Mouse (Mus musculus): ENCODE measurements around the gene Kng1. TPM values are rescaled to one million over a fixed set of nuclear protein-coding genes. Genes with fewer than 3 reads are reported as not detected.

The Kng1 gene
- polyA plus RNA-seq, 1 experiment = 0.41 TPM

- Histone ChIP-seq H3K4me1 (ENCODE audit: control insufficient read depth, insufficient read depth, low read length) (peaks cover 8% of the 10 kb centered on the region; the same call in 1 of the 2 replicates), H3K4me3 (ENCODE audit: insufficient read depth, low read depth, low read length) (no peak overlapping the region), H3K27me3 (replicated peaks; ENCODE audit: control insufficient read depth, insufficient read depth, low read length) (no peaks in the 10 kb centered on the region), H3K27ac (ENCODE audit: insufficient read depth, low read depth, low read length) (no peak overlapping the region), H3K36me3 (ENCODE audit: control insufficient read depth, insufficient read depth, low read length) (peaks cover 29% of the 10 kb centered on the region)
- no peak for DNase-seq
- TF ChIP-seq POLR2A (IDR thresholded peaks at IDR 0.05; ENCODE audit: low read depth, low read length) = no peak
- no peak for TF ChIP-seq CTCF (conservative IDR thresholded peaks at IDR 0.05; ENCODE audit: insufficient read depth, insufficient read length, low read depth, low read length)
These were observed 56.2 kb downstream of the Kng1 start for GRCm38 (mm10) chr16:23113903-23114302.

- Histone ChIP-seq H3K36me3 (ENCODE audit: control insufficient read depth, insufficient read depth, low read length) (peaks cover 24% of the 10 kb centered on the region), H3K27ac (ENCODE audit: insufficient read depth, low read depth, low read length) (no peak overlapping the region), H3K4me1 (ENCODE audit: control insufficient read depth, insufficient read depth, low read length) (peaks cover 5% of the 10 kb centered on the region; the same call in 1 of the 2 replicates), H3K27me3 (replicated peaks; ENCODE audit: control insufficient read depth, insufficient read depth, low read length) (no peaks in the 10 kb centered on the region), H3K4me3 (ENCODE audit: insufficient read depth, low read depth, low read length) (no peak overlapping the region)
- TF ChIP-seq CTCF (conservative IDR thresholded peaks at IDR 0.05; ENCODE audit: insufficient read depth, insufficient read length, low read depth, low read length) (no peak), POLR2A (IDR thresholded peaks at IDR 0.05; ENCODE audit: low read depth, low read length) (no peak)
- WGBS = 56% methylated on average over 5 of the region's 5 CpGs
- DNase-seq = no peak
These were observed 56.9 kb downstream of the Kng1 start for GRCm38 (mm10) chr16:23114339-23115171.

- Histone ChIP-seq H3K36me3 (ENCODE audit: control insufficient read depth, insufficient read depth, low read length) (peaks cover 21% of the 10 kb centered on the region), H3K4me1 (ENCODE audit: control insufficient read depth, insufficient read depth, low read length) (peaks cover 5% of the 10 kb centered on the region; the same call in 1 of the 2 replicates), H3K4me3 (ENCODE audit: insufficient read depth, low read depth, low read length) (no peak overlapping the region), H3K27me3 (replicated peaks; ENCODE audit: control insufficient read depth, insufficient read depth, low read length) (no peaks in the 10 kb centered on the region), H3K27ac (ENCODE audit: insufficient read depth, low read depth, low read length) (no peak overlapping the region)
- no peak for DNase-seq
- TF ChIP-seq POLR2A (IDR thresholded peaks at IDR 0.05; ENCODE audit: low read depth, low read length) = no peak
- no peak for TF ChIP-seq CTCF (conservative IDR thresholded peaks at IDR 0.05; ENCODE audit: insufficient read depth, insufficient read length, low read depth, low read length)
- 73% methylated on average over 3 of the region's 3 CpGs for WGBS
These were observed 57.8 kb downstream of the Kng1 start for GRCm38 (mm10) chr16:23115486-23115885.

- H3K36me3 ChIP-seq (ENCODE audit: control insufficient read depth, insufficient read depth, low read length) = peaks cover 11% of the 10 kb centered on the region
- no peaks in the 10 kb centered on the region for H3K4me1 ChIP-seq (ENCODE audit: control insufficient read depth, insufficient read depth, low read length)
- no peak overlapping the region for H3K4me3 ChIP-seq (ENCODE audit: insufficient read depth, low read depth, low read length)
- H3K27me3 ChIP-seq (replicated peaks; ENCODE audit: control insufficient read depth, insufficient read depth, low read length) = no peaks in the 10 kb centered on the region
- H3K27ac ChIP-seq (ENCODE audit: insufficient read depth, low read depth, low read length) = no peak overlapping the region
- TF ChIP-seq CTCF (conservative IDR thresholded peaks at IDR 0.05; ENCODE audit: insufficient read depth, insufficient read length, low read depth, low read length) (no peak), POLR2A (IDR thresholded peaks at IDR 0.05; ENCODE audit: low read depth, low read length) (no peak)
- no peak for DNase-seq
- WGBS = 66% methylated on average over 4 of the region's 4 CpGs
These were observed 59.5 kb downstream of the Kng1 start for GRCm38 (mm10) chr16:23117173-23117572.

DNA sequence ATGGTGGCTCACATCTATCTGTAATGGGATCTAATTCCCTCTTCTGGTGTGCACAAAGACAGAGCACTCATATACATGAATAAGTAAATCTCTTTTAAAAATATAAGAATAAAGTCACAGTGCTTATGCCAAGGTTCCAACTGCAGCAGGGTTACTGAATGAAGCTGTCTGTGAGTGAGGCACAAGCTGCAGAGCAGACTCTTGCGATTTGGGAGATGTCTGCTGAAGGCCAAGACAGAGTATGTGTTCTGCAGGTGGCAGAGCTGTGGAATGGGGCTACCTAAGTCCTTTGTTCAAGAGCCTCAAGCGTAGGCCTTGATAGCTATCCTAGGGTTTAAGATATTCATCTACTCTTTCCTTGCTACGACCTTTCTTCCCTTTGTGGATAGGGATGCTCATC lies 64.8 kb downstream of the Kng1 start:
- DNase-seq = no peak
- no peaks in the 10 kb centered on the region for H3K36me3 ChIP-seq (ENCODE audit: control insufficient read depth, insufficient read depth, low read length)
- no peak overlapping the region for H3K4me3 ChIP-seq (ENCODE audit: insufficient read depth, low read depth, low read length)
- TF ChIP-seq POLR2A (IDR thresholded peaks at IDR 0.05; ENCODE audit: low read depth, low read length) (no peak), CTCF (conservative IDR thresholded peaks at IDR 0.05; ENCODE audit: insufficient read depth, insufficient read length, low read depth, low read length) (no peak)
- H3K27me3 ChIP-seq (replicated peaks; ENCODE audit: control insufficient read depth, insufficient read depth, low read length) = no peaks in the 10 kb centered on the region
- no peaks in the 10 kb centered on the region for H3K4me1 ChIP-seq (ENCODE audit: control insufficient read depth, insufficient read depth, low read length)
- H3K27ac ChIP-seq (ENCODE audit: insufficient read depth, low read depth, low read length) = no peak overlapping the region
- WGBS = 91% methylated on average over 3 of the region's 3 CpGs

GRCm38 (mm10) chr16:23123104-23123503 lies 65.4 kb downstream of the Kng1 start:
- DNase-seq = no peak
- H3K4me3 ChIP-seq (ENCODE audit: insufficient read depth, low read depth, low read length) = no peak overlapping the region
- H3K4me1 ChIP-seq (ENCODE audit: control insufficient read depth, insufficient read depth, low read length) = no peaks in the 10 kb centered on the region
- TF ChIP-seq POLR2A (IDR thresholded peaks at IDR 0.05; ENCODE audit: low read depth, low read length) = no peak
- H3K36me3 ChIP-seq (ENCODE audit: control insufficient read depth, insufficient read depth, low read length) = no peaks in the 10 kb centered on the region
- 97% methylated on average over 4 of the region's 4 CpGs for WGBS
- H3K27me3 ChIP-seq (replicated peaks; ENCODE audit: control insufficient read depth, insufficient read depth, low read length) = no peaks in the 10 kb centered on the region
- H3K27ac ChIP-seq (ENCODE audit: insufficient read depth, low read depth, low read length) = no peak overlapping the region

- WGBS = 92% methylated on average over 4 of the region's 4 CpGs
- no peak for TF ChIP-seq CTCF (conservative IDR thresholded peaks at IDR 0.05; ENCODE audit: insufficient read depth, insufficient read length, low read depth, low read length)
- no peak for TF ChIP-seq POLR2A (IDR thresholded peaks at IDR 0.05; ENCODE audit: low read depth, low read length)
These were observed 66.7 kb downstream of the Kng1 start for GRCm38 (mm10) chr16:23124398-23124797.

More at GRCm38 (mm10) chr16:23124398-23124797, 66.7 kb downstream of the Kng1 start:
- DNase-seq = no peak
- no peaks in the 10 kb centered on the region for H3K36me3 ChIP-seq (ENCODE audit: control insufficient read depth, insufficient read depth, low read length)
- H3K27ac ChIP-seq (ENCODE audit: insufficient read depth, low read depth, low read length) = no peak overlapping the region
- no peak overlapping the region for H3K4me3 ChIP-seq (ENCODE audit: insufficient read depth, low read depth, low read length)
- no peaks in the 10 kb centered on the region for H3K27me3 ChIP-seq (replicated peaks; ENCODE audit: control insufficient read depth, insufficient read depth, low read length)
- H3K4me1 ChIP-seq (ENCODE audit: control insufficient read depth, insufficient read depth, low read length) = peaks cover 4% of the 10 kb centered on the region; the same call in 1 of the 2 replicates

All from kidney, adult 2 months (tissue).